Mouse (Mus musculus): ENCODE measurements around the gene Cmtm2a.
"Not testable (repeated sequence)": the region's sequence is repeated elsewhere in the genome, so short reads cannot be mapped to it uniquely, and the experiment has no call there.

Gene Cmtm2a

DNA sequence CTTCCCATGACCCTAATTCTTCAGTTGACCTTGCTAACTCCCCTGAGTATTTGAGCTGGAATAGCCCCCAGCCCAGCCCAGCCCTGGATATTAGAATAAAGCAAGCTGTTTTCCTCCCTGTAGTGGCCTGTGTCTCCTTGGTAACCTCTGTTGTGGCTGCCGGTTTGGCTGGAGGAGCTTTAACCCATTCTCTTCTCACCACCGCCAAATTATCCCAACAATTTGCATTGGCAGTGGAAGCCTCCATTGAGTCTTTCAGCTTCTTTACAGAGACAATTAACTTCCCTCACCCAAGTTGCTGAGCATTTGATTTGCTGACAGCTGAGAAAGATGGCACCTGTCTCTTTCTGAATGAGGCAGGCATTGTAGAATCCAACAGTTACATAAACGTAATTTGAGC lies 8.6 kb upstream of the Cmtm2a start:
- not testable (repeated sequence) for DNase-seq (ENCODE audit: low read depth, low spot score)

DNA sequence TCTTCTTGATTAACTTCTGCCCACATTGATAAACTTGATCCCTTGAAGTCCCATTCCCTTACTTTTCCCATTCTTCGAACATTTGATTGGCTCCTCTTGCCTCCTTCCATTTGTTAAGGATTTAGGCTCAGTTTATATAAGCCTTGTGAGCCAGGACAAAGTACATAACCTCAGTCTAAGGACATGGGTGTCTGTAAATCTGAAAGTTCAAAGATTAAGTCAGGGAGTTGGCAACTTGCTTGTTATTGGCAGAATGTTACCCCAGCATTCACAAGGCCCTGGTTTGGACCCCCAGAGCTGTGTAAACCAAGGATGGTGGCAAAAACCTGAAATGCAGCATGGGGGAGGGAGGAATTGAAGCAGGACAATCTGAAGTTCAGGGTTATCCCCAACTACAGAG lies 1.4 kb upstream of the Cmtm2a start:
- DNase-seq (ENCODE audit: low read depth, low spot score) = no peak

DNA sequence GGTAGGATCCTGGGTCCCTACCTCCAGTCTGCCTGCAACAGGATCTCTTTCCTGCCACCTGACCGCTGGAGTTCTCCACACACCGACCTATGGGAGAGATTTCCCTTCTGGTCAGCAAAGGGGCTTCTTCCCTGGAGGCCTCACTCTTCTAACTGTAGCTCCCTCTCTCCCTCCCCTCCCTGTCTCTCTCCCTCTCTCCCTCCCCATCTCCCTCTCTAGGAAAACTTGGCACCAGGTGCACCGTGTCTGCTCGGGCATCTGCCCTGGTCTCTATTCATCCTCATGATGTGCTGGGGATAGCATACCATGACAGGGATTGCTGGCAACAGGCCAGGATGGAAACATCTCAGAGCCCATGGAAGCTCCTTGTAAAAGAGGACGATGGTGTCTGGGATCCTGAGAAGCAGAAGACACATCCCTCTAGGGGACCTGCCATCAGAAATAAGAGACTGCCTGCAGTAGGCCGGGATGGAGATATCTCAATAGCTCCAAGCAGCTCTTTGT lies 24.0 kb downstream of the Cmtm2a start:
- DNase-seq (ENCODE audit: low read depth, low spot score) = no peak

DNA sequence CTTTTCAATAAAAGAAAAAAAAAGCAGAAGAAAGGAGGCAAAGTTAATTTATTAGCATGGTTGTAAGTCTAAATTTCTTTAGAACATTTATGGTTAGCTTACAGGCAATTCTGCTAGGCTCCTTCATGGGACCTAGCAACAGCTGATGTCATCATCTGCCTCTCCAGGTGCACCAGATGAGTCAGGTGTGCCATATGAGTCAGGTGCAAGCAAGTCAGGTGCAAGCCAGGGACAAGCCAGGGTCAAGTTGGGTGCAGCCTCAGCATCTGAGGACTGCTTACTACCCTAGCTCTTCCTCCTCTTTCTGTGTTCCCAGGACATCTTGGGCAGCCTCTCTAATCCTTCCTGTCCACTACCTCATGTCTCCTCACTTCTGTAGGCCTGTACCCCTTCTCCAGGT lies 24.6 kb downstream of the Cmtm2a start:
- no peak for DNase-seq (ENCODE audit: low read depth, low spot score)

DNA sequence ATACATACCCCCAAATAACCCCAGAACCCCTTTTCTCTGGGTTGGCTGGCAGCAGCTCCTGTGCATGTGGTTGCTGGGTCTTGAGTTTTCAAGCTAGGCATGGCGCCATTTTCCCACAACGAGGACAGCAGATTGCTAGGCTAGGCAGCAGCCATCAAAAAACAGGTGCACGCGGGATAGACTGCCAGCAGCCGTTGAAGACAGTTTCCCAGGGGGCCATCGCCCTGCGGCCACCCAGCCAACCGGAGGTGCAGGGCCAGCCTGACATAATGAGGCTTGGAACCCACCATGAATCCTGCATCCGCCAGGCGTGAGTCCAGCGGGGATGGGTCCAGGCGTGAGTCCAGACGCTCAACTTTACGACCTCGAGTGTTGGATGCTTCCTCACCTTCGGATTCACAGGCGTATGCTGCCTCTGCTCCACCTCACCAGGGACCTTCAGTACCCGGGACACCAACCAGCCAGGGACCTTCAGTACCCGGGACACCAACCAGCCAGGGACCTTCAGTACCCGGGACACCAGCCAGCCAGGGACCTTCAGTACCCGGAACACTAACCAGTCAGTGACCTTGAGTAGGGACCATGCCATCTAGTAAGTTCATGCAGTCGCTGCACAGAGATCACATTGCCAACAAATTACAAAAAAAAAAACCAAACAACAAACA lies 28.6 kb downstream of the Cmtm2a start:
- not testable (repeated sequence) for DNase-seq (ENCODE audit: low read depth, low spot score)

DNA sequence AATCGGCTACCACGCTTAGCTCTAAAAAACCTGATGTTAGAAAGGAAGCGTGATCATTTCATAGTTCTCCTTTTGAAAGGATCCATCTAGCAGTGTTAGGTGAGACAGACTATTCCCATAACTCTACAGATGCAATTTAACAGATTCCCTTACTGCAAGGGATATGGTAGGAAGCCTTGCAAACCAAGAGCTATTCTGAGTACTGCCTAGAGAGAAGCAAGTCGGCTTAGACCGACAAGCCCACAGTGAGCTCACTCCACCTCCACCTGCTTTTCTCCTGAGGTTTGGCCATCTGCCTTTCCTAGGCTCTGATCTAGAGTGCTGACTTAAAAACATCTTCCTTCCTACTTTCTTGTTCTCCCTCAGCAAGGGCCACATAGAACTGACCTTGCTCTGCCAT lies 31.2 kb downstream of the Cmtm2a start:
- DNase-seq (ENCODE audit: low read depth, low spot score) = not testable (repeated sequence)

DNA sequence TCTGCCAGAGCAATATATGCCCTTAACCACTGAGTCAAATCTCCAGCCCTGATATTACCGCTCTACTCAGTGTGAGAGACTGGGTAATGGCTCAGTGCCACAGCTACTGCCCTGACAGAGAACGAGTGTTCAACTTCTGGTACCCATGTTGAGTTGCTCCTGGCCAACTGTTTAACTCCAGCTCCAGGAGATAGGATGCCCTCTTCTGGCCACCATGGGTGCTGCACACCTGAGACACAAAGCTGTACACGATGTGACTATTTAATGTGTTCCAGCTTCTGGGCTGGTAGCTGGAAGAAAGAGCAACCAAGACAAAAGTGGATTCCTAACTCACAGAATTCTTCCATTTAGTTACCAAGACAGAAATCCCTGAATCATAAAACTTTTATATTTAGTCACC lies 40.0 kb downstream of the Cmtm2a start:
- DNase-seq (ENCODE audit: low read depth, low spot score) = no peak

DNA sequence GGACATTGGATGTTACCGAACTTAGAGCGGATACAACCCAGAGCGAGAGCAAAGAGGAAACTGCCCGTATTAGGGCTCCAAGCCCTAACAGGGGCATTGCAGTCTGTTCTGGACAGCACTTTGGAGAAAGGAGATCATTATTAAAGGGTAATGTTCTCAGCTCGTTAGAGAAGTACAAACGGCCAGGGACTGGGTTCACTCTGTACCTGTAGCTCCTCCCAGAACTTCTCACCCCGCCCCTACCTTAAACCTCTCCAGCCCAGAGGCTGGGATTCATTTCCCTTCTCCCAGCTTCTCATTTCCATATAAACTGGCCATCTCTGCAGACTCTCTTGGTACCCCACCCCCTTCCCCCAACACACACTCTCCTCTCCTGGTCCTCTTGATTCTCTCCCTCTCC lies 41.5 kb downstream of the Cmtm2a start:
- DNase-seq (ENCODE audit: low read depth, low spot score) = no peak

DNA sequence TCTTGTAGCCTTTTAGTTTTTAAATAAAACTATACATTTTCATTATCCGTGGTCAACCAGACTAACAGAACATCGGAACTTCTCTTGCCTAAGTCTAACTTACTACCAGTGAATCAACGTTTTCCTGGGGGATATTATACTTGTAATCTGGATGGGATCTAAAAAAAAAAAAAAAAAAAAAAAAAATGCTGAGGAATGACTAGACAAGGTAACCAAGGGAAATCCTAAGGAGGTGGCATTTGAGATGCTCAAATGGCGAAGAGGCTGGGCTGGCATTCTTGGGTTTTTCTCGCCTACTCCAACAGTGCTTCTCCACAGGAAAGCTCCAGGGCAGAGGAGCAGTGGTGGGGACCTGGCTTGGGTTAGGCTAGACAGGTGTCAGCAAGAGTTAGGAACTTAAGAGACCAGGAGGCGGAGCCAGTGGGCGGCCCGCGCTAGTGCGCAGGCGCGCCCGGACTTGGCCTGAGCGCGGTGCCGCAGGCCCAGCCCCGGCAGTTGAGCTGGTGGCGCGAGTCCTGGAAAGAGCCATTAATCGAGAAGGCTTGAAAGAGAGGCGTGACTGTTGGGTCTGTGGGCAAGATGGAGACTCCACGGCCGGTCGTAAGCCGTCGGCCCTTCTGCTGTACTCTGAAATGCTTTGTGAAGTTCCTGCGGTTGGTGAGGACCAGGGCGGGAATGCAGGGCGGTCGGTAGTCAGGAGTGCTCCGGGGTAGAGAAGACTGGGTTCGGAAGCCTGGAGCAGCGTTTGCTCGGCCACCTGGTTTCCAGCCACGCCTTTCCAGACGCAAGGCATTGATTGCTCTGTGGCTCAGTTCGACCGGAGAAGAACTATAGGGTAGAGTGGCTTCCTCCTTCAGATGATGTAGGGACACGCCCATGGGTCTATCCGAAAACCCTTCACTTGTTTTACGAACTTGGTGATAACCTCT lies 42.3 kb downstream of the Cmtm2a start, which contains the start of gene Cklf:
Cklf (plus strand) TSS at position 423 of the 929 bp plus-strand sequence.
- peak; percentile 96 for DNase-seq (ENCODE audit: low read depth, low spot score)

DNA sequence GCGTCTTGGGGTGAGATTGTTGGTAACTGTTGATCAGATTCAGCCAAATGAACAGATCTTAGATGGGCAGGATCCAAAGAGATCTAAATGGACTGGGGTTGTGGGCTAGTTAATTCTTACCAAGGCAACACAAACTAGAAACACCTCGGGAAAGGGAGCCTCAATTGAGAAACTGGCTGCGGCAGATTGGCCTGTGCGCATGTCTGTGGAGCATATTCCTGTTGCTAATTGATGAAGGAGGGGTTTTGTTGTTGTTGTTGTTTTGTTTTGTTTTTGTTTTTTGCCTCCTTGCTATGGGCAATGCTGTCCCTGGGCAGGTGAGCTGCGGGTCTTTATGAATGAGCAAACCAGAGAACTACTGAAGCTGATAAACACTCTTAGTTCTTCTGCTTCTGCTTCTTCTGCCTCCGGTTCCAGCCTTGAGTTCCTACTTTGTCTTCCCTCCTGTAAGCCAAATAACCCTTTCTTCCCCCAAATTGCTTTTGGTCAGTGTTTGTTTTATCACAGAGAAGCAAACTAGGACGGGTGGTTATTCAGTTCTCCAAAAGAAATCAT lies 43.5 kb downstream of the Cmtm2a start:
- DNase-seq (ENCODE audit: low read depth, low spot score) = no peak

DNA sequence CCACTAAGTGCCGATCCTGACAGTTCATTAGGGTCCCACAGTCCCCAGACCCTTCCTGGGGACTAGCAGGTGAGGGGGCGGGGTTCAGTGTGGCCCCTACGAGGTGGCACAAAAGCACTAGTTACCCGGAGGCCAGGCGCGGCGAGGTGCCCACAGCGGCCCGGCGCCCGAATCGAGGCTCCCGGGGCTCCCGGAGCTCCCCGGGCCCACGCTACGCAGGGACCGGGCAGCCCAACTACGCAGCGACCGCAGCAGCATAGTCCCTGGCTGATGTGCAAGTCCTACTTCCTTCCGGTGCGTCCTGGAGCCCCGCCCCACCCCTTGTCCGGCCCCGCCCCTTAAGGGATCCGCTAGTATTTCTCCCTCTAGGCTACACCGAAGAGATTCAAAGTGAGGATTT lies 44.7 kb downstream of the Cmtm2a start, which contains the start of gene Tk2:
Tk2 (minus strand) TSS at position 283 of the 400 bp plus-strand sequence.
- DNase-seq (ENCODE audit: low read depth, low spot score) = peak; percentile 65

DNA sequence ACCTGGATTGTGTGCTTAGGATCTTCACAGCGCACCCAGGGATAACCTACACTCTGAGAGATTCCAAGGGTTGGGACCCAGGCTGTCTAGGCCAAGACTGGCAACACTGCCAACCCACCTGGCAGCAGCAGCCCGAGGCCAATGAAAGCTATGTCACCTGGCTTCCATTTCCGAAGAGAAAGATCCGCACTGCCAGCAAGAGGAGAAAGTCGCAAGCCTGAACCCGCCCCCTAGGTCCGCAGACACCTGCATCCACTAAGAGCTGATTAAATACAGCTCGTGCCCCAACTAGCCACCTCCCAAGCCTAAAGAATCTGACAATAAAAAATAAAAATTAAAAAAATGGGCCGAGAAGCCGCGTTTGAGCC lies 45.1 kb downstream of the Cmtm2a start:
- DNase-seq (ENCODE audit: low read depth, low spot score) = no peak

DNA sequence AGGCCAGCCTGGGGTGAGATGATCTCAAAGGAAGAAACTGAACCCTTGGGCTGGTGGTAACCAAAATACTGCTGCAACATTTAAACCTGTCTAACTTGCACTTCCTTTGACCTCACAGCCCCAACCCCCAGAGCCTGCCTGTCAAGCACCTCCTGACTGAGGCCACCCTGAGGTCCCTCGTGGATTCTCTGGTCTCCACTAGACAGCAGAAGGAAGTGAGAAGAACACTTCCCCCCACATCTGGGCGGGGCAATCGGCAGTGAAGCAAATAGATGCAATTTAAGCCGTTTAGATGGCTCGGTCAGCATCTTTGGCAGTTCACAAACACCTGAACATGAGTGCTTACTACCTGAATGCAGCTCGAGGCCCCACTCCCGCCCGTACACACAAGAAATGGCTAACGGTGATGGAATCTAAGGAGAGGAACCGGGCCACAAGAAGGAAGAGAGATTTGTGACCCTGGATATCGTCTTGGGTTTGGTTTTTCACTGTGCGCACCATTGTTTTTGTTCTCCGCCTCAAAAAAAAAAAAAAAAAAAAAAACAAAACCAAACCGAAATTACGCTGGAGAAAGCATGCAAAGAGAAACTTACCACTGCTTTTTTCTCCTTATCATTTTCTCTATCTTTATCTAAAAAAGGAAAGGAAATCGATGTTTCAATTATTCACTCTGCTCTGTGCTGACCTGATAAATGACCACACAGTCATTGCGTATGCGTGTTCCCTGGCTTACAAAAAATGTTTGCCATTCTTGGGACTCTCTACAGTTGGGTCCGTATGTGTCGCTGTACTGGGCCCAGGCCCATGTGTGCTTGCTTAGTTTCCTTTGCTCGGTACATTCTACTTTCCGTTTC lies 45.7 kb downstream of the Cmtm2a start:
- no peak for DNase-seq (ENCODE audit: low read depth, low spot score)

DNA sequence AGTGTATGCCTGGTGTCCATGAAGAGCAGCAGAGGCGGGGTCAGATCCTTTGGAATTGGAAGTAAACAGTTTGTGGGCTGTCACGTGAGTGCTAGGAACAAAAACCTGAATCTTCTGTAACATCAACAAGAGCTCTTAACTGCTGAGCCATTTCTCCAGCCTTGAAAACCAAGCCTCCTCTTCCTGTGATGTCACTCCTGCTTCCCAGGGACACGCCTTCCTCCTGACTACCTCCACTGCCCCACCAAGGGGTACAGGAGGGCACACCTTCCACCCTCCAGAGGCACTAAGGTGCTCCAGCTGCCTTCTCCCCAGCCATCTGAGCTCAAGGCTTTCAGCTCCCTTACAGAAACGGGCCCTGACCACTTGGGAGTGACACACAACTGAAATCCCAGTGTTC lies 46.4 kb downstream of the Cmtm2a start:
- no peak for DNase-seq (ENCODE audit: low read depth, low spot score)

DNA sequence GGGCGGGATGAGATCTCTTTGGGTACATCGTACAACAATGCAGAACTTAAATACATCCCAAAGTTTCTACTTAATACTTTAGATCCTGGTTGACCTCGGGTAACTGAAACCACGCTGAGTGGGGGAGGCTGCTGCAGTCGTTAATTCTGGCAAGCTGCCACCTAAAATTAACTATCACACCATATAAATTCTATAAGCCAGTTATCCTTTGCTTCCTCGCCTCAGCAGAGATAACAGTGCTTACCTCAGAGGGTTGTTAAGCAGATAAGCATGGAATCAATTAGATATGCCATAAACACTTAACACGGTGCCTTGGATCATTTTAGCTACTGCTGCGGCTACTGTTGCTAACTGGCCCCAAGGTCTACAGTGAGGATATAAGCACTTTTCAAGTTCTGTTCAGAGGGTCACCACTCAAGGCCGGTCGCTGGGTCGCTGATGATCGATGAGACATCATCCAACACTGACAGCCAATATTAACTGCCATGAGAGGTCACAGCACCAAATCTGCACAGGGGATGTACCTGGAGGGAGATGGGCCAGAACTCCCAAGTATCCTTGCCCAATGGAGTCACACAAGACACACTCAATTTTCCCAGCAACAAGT lies 50.8 kb downstream of the Cmtm2a start:
- DNase-seq (ENCODE audit: low read depth, low spot score) = no peak

DNA sequence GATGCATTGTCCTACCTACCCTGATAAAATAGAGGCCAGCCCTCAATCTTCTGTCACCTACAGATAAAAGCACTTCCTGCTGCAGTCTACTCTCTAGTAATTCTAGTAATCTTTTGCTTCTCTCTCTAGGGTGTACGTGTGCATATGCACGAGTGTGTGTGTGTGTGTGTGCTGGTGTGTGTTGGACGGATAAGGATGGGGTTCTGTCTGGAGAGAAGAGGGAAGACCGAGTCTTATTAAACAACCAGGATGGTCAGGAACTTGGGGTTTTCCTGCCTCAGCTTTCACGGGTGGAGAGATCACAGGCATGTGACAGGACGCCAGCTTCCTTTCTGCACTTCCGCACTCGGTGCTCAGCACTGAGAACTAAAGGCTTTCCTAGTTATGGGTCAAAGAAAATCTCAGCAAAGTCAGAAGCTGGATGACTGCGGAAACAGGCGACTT lies 53.5 kb downstream of the Cmtm2a start:
- no peak for DNase-seq (ENCODE audit: low read depth, low spot score)

DNA sequence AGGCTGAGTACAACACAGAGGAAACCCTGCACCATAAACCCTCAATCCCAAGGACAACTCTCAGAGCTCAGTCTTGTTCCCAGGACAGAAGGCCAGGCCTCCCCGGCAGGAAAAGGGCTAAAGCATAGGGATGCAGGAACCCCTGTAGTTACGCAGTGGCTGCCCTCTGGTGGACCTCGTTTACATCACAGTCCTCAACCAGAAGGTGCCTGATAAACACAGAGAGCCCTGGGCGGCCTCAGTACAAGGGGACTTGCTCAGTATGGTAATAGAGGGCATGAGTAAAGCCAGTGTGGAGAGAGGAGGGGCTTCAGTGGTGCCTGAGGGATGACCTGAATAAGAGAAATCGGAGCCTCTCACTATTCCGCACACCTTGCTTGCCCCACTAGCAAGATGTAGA lies 58.4 kb downstream of the Cmtm2a start:
- no peak for DNase-seq (ENCODE audit: low read depth, low spot score)

DNA sequence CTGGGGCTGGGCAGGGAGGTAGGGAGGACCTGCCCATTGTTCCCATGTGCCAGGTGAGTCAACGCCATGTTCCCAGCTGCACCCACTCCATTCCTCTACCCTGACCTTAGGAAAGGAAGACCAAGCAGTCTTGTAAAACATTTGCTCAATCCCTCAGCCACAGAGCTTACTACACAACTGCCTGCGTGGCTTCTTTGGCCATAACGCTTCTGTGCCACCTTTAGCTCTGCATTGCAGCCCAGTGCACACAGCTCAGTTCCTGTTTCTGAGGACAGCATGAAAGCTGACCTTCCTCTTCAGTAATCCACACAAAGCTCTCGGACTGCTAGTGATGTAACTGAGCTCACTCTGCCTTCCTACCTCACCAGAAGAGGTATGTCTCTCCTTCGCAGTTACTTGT lies 60.1 kb downstream of the Cmtm2a start:
- DNase-seq (ENCODE audit: low read depth, low spot score) = no peak

DNA sequence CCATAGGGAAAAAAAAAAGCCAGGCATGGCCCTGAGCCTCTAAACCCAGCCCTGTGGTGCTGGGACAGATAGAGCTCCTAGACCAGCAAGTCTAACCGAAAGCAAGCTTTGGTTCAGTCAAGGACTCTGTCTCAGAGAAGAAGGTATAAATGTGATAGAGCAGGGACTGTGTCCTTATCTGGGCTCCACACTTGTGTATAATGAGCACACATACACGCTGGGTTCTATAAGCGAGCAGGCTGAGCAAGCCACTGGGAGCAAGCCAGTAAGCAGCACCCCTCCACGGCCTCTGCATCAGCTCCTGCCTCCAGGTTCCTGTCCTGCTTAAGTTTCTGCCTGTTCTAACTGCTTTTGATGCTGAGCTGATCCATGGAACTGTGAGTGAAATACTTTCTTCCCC lies 60.9 kb downstream of the Cmtm2a start:
- no peak for DNase-seq (ENCODE audit: low read depth, low spot score)

All from WW6 (cell line).